Mouse (Mus musculus) adrenal gland (tissue): ENCODE measurements around the gene Cox5a.

Experiments used
- intact Hi-C: fragments of 180-260 bp; cut with DNase I; formaldehyde crosslinking; loops from one replicate; pipeline ENCODE4 v1.15.1; 2025

The Cox5a gene

GRCm38 (mm10) chr9:57560263-57560662, 39.2 kb downstream of the Cox5a start:
- intact Hi-C loops, result no loop called here

- intact Hi-C loops, result no loop called here
Observed at GRCm38 (mm10) chr9:57560861-57561710, 40.0 kb downstream of the Cox5a start, which contains the start of gene Scamp2. Gene Scamp2 (plus strand): TSS chr9:57560943.

- intact Hi-C loops, result no loop called here
Observed at GRCm38 (mm10) chr9:57561711-57562099, 40.6 kb downstream of the Cox5a start.

DNA sequence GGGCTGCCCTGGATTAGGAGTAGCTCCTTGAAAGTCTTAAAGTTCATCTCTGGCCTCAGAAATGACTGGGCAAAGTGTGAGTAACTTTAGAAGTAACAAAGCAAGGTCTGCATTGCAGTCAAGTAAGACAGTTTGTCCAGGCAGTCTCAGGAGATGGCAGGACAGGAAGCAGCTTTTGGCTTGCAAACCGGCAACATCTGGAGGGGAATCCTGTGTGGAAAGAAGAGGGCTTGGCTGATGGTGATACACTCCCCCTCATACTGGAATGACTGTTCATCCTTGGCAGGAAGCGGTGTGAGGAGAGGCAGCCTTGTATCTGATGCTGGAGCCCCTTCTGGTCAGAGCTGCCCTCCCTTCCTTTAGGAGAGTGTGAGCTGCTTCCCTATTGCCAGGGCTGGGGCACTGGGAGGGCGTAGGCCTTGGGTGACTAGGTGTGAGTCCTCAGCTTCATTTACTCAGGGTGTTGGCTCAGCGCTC, 41.9 kb downstream of the Cox5a start:
- intact Hi-C loops, result no loop called here

DNA sequence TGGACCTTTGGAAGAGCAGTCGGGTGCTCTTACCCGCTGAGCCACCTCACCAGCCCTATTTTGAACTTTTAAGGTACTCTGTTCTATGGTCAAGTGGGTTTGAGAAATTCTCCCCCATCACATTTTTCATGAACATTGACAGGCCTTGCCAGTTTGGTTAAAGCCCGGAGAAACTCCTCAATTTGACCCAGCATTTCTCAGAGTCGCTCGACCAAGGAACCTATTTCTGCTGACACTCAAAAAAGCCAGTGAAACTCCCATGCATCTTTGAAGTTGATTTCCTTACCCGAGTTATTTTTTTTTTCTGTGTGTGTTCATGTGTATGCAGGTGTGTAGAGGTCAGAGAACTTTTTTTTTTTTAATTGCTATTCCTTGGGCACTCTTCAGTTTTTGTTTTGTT, 43.5 kb downstream of the Cox5a start:
- intact Hi-C loops, result no loop called here

- intact Hi-C loops, result no loop called here
Observed at GRCm38 (mm10) chr9:57565741-57566221, 44.7 kb downstream of the Cox5a start.

DNA sequence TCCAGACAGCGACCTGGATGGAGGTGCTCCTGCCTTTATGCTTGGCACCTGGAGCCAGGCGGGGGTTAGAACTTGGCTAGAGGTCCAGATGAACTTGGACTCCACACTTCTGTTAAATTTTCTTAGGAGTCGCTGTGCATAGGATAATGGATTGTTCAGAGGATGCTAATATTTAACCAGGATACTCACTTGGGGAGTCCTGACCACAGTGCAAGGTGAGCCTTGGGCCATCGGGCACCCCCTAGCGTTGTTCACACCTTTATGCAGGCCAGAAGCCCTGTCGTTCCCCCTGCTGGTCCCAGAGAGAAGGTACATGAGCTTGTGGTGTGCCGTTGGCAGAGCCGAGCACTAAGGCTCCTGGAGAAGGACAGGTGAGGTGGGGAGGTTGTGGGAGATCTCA, 45.8 kb downstream of the Cox5a start:
- intact Hi-C loops, result no loop called here

- intact Hi-C loops, result no loop called here
Observed at GRCm38 (mm10) chr9:57568500-57568899, 47.4 kb downstream of the Cox5a start.

GRCm38 (mm10) chr9:57574397-57574796, 53.3 kb downstream of the Cox5a start:
- intact Hi-C loops, result no loop called here

DNA sequence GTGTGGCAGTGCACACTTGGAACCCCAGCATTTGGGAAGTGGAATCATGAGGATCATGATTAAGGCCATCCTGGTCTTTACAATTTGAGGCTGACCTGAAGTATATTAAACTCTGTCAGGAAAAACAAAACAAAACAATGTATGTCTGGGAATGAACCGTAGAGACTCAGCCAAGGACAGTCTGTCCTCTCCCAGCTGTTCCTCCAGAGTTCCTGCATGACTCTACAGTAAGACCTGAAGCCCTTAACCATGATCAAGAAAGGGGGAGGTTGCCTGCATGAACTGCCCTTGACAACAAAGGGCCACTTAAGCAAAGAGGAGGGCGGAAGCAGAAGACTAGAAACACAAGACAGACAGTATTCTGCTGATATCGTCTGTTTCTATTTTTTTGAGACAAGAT, 54.5 kb downstream of the Cox5a start:
- intact Hi-C loops, result no loop called here

DNA sequence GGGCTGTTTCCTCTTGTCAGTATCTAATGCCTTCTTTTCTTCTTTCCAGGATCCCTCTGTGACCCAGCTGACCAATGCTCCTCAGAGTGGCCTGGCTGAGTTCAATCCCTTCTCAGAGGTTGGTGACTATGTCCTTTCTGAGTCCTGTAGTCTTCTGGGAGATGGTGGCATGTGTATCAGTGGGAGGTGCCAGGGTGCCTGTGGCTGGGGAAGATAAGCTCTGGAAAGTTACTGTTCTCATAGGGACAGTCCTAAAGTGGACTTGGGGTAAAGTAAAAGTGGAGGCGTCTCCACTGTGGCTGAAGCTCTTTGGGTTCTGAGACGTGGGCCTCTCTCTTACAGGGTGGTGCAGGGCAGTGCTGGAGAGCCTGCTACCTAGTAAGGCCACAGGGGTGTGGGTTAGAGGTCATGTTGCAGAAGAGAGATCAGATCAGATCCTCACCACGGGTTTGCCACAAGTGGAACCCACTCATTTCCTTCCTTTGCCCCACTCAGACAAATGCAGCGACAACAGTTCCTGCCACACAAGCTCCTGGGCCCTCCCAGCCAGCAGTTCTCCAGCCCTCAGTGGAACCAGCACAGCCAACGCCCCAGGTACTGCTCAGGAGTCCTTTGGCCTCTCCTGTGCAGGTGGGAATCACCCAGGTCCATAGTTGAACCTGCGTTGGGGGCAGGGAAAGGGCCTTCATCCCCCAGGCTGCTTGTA, 56.2 kb downstream of the Cox5a start:
- intact Hi-C loops, result no loop called here
